Mouse (Mus musculus): Measurements from ENCODE around the gene Ttll11. TPM values are rescaled to one million over a fixed set of nuclear protein-coding genes. Genes with fewer than 3 reads are reported as not detected.

Ttll11 gene
- total RNA-seq, 1 experiment, result 0.31 TPM

DNA sequence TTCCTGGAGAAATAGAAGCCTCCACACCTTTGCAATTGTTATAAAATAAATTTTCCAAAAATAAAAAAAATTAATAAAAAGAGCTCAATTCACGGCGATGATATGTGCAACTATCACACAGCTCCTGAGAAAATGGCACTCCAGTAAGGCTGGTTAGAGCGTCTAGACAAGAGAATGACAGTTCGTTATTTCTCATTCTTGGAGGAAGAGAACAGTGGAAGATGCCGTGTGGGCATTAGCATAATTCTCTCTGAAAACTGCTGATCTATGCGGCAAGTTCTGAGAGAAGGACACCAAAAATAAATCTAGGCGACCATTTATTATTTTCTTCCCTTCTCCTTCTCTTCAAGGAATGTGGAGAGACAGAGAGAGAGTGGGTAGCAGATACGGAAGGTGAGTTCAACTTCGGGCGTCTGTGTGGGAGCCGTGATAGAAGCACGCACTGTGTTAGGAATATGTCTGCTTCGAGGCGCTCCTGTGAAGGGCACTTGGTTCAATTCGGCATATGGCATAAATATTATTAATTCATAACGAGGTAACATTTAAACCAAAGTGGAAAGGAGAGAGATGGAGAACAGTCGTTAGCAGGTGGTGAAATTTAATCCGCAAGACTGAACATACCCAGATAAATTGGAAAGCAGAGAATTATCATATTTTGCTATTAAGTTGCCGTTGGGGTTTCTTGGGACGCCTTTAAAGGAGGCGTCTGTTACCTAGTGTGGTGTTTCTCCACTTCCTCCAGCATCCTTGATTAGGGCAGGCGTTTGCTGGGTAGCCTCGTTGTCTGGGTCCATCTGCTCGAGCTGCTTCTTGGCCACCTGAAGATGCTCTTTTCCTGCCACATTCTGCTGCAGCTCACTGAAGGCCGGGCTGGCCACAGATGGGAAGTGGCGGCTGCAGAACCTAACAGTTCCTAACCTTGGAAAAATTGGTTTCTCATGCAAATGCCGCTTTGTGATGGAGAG lies 190.1 kb downstream of the Ttll11 start:
- TF ChIP-seq HCFC1 (IDR thresholded peaks at IDR 0.05; ENCODE audit: borderline replicate concordance, insufficient read depth, low read length) (no peak), MAFK (IDR thresholded peaks at IDR 0.05; ENCODE audit: insufficient read depth, low read depth, low read length) (no peak), ZC3H11A (IDR thresholded peaks at IDR 0.05; ENCODE audit: borderline replicate concordance, low read depth, low read length) (no peak), CHD2 (IDR thresholded peaks at IDR 0.05; ENCODE audit: low read depth, low read length) (no peak)
- no peak overlapping the region for H3K27ac ChIP-seq (ENCODE audit: insufficient read depth, low read depth, low read length, poor library complexity, severe bottlenecking)
- no peak overlapping the region for H3K9ac ChIP-seq (ENCODE audit: insufficient read depth, low read depth, low read length, poor library complexity, severe bottlenecking)
- H3K4me3 ChIP-seq (ENCODE audit: insufficient read depth in 1 of 2, low read depth in 1 of 2, low read length in 2 of 2, poor library complexity in 1 of 2, severe bottlenecking in 1 of 2), result no peak overlapping the region
- in situ Hi-C loops (cut with MboI; ENCODE audit: low sequenced_read_pairs in 2 of 2, unreplicated experiment in 2 of 2), result no loop called here
- no peaks in the 10 kb centered on the region for H3K4me1 ChIP-seq (ENCODE audit: control insufficient read depth in 2 of 2, insufficient read depth in 2 of 2, low read length in 2 of 2, poor library complexity in 1 of 2)
- H3K9me3 ChIP-seq (ENCODE audit: control insufficient read depth, insufficient read depth, low read depth, low read length), result no peaks in the 10 kb centered on the region
- H3K36me3 ChIP-seq (ENCODE audit: control insufficient read depth, insufficient read depth, low read length, poor library complexity, severe bottlenecking), result no peaks in the 10 kb centered on the region
- no peak for DNase-seq (ENCODE audit: low read depth, low spot score)

DNA sequence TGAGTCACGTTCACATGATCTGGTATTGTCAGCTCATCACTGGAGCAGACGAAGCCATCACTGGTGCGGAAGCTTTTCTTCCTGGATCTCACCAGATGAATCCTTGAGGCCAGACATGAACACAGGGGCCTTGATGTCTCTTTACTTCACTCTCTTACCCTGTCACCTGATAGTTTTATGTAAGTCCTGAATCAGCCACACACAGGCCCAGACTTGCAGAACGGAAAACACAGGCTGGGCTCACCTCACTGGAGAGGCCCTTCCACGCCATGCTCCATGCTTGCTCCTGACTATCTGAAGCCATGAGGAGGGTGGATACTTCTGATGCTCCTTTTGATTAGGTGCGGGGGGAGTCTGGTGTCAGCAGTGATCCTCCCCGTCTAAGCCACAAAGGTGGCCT lies 193.8 kb downstream of the Ttll11 start:
- 0 out of 4 replicates have a peak, but pooled peaks cover 0 to 2% of the 10 kb centered on the region in 2 experiments for H3K4me1 ChIP-seq (ENCODE audit: control insufficient read depth in 2 of 2, insufficient read depth in 2 of 2, low read length in 2 of 2, poor library complexity in 1 of 2)

DNA sequence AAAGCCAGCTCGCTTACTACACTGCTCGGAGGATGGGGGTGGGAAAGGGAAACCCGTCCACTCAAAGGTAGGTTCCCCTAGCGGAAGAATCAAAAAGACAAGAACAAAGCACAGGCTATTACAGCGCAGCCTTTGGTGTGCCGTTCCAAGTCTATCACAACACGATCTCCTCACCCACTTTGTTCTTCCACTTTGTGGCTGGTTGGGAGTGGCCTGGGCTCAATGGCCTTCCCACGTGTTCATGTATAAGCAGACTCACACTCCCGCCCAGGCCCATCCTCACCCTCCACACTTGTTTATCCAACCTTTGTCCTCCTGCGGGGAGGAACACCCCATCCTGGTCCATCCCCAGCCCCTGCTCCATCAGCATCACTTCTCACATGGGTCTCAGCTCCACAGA lies 196.3 kb downstream of the Ttll11 start:
- no peaks in the 10 kb centered on the region for H3K36me3 ChIP-seq (ENCODE audit: control insufficient read depth, insufficient read depth, low read length, poor library complexity, severe bottlenecking)
- H3K4me1 ChIP-seq (ENCODE audit: control insufficient read depth in 2 of 2, insufficient read depth in 2 of 2, low read length in 2 of 2, poor library complexity in 1 of 2), result 0 out of 4 replicates have a peak, but pooled peaks cover 0 to 2% of the 10 kb centered on the region in 2 experiments
- DNase-seq (ENCODE audit: low read depth, low spot score), result no peak
- no peak overlapping the region for H3K27ac ChIP-seq (ENCODE audit: insufficient read depth, low read depth, low read length, poor library complexity, severe bottlenecking)
- in situ Hi-C loops (cut with MboI; ENCODE audit: low sequenced_read_pairs in 2 of 2, unreplicated experiment in 2 of 2), result no loop called here
- H3K9me3 ChIP-seq (ENCODE audit: control insufficient read depth, insufficient read depth, low read depth, low read length), result no peaks in the 10 kb centered on the region
- H3K4me3 ChIP-seq (ENCODE audit: insufficient read depth in 1 of 2, low read depth in 1 of 2, low read length in 2 of 2, poor library complexity in 1 of 2, severe bottlenecking in 1 of 2), result no peak overlapping the region
- H3K9ac ChIP-seq (ENCODE audit: insufficient read depth, low read depth, low read length, poor library complexity, severe bottlenecking), result no peak overlapping the region
- TF ChIP-seq ZC3H11A (IDR thresholded peaks at IDR 0.05; ENCODE audit: borderline replicate concordance, low read depth, low read length) (no peak), CHD2 (IDR thresholded peaks at IDR 0.05; ENCODE audit: low read depth, low read length) (no peak), ZNF384 (IDR thresholded peaks at IDR 0.05; ENCODE audit: low read depth, low read length) (no peak), MAFK (IDR thresholded peaks at IDR 0.05; ENCODE audit: insufficient read depth, low read depth, low read length) (no peak), HCFC1 (IDR thresholded peaks at IDR 0.05; ENCODE audit: borderline replicate concordance, insufficient read depth, low read length) (no peak)

More for the DNA sequence above, 193.8 kb downstream of the Ttll11 start:
- Histone ChIP-seq H3K36me3 (ENCODE audit: control insufficient read depth, insufficient read depth, low read length, poor library complexity, severe bottlenecking) (no peaks in the 10 kb centered on the region), H3K4me3 (ENCODE audit: insufficient read depth in 1 of 2, low read depth in 1 of 2, low read length in 2 of 2, poor library complexity in 1 of 2, severe bottlenecking in 1 of 2) (no peak overlapping the region), H3K9ac (ENCODE audit: insufficient read depth, low read depth, low read length, poor library complexity, severe bottlenecking) (no peak overlapping the region), H3K9me3 (ENCODE audit: control insufficient read depth, insufficient read depth, low read depth, low read length) (no peaks in the 10 kb centered on the region), H3K27ac (ENCODE audit: insufficient read depth, low read depth, low read length, poor library complexity, severe bottlenecking) (no peak overlapping the region)
- in situ Hi-C loops (cut with MboI; ENCODE audit: low sequenced_read_pairs in 2 of 2, unreplicated experiment in 2 of 2), result no loop called here
- TF ChIP-seq ZNF384 (IDR thresholded peaks at IDR 0.05; ENCODE audit: low read depth, low read length) (no peak), HCFC1 (IDR thresholded peaks at IDR 0.05; ENCODE audit: borderline replicate concordance, insufficient read depth, low read length) (no peak), CHD2 (IDR thresholded peaks at IDR 0.05; ENCODE audit: low read depth, low read length) (no peak), MAFK (IDR thresholded peaks at IDR 0.05; ENCODE audit: insufficient read depth, low read depth, low read length) (no peak), ZC3H11A (IDR thresholded peaks at IDR 0.05; ENCODE audit: borderline replicate concordance, low read depth, low read length) (no peak)
- DNase-seq (ENCODE audit: low read depth, low spot score), result no peak

DNA sequence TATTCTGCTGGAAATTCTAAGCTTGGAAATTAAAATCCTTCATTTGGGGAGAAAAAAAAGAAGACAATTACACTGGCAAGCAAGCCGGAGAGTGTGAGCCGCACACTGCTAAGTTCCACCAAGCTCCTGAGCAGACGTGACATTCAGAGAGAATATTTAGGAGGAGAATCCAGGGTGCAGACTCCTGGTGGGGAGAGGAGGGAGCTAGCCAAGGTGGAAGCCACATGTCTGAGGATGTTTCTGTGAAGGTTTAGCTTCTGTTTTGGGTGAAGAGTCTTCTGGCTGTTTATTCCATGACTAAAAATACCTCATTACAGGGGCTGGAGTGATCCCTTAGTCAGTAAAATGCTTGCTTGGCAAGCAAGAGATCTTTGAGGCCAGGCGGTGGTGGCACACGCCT lies 200.4 kb downstream of the Ttll11 start:
- H3K4me1 ChIP-seq (ENCODE audit: control insufficient read depth in 2 of 2, insufficient read depth in 2 of 2, low read length in 2 of 2, poor library complexity in 1 of 2), result 0 out of 4 replicates have a peak, but pooled peaks cover 0 to under 1% of the 10 kb centered on the region in 2 experiments
- H3K9ac ChIP-seq (ENCODE audit: insufficient read depth, low read depth, low read length, poor library complexity, severe bottlenecking), result no peak overlapping the region
- in situ Hi-C loops (cut with MboI; ENCODE audit: low sequenced_read_pairs in 2 of 2, unreplicated experiment in 2 of 2), result no loop called here
- no peaks in the 10 kb centered on the region for H3K9me3 ChIP-seq (ENCODE audit: control insufficient read depth, insufficient read depth, low read depth, low read length)
- no peak overlapping the region for H3K27ac ChIP-seq (ENCODE audit: insufficient read depth, low read depth, low read length, poor library complexity, severe bottlenecking)
- H3K4me3 ChIP-seq (ENCODE audit: insufficient read depth in 1 of 2, low read depth in 1 of 2, low read length in 2 of 2, poor library complexity in 1 of 2, severe bottlenecking in 1 of 2), result no peak overlapping the region
- H3K36me3 ChIP-seq (ENCODE audit: control insufficient read depth, insufficient read depth, low read length, poor library complexity, severe bottlenecking), result no peaks in the 10 kb centered on the region
- TF ChIP-seq HCFC1 (IDR thresholded peaks at IDR 0.05; ENCODE audit: borderline replicate concordance, insufficient read depth, low read length) (no peak), CHD2 (IDR thresholded peaks at IDR 0.05; ENCODE audit: low read depth, low read length) (no peak), ZC3H11A (IDR thresholded peaks at IDR 0.05; ENCODE audit: borderline replicate concordance, low read depth, low read length) (no peak), MAFK (IDR thresholded peaks at IDR 0.05; ENCODE audit: insufficient read depth, low read depth, low read length) (no peak), ZNF384 (IDR thresholded peaks at IDR 0.05; ENCODE audit: low read depth, low read length) (no peak)
- DNase-seq (ENCODE audit: low read depth, low spot score), result no peak
